Mouse (Mus musculus): ENCODE results near the gene St6galnac3.

- TF ChIP-seq CTCF (conservative IDR thresholded peaks at IDR 0.05 in 1 of 2, IDR thresholded peaks at IDR 0.05 in 1 of 2; ENCODE audit: low read depth in 2 of 2, low read length in 2 of 2): no peak
- no peak for TF ChIP-seq HCFC1 (IDR thresholded peaks at IDR 0.05; ENCODE audit: low read depth, low read length)
- no peak for TF ChIP-seq EP300 (IDR thresholded peaks at IDR 0.05; ENCODE audit: low read length)
- TF ChIP-seq SMC3 (IDR thresholded peaks at IDR 0.05; ENCODE audit: low read depth, low read length): no peak
These were observed 3.6 kb upstream of the St6galnac3 start for GRCm38 (mm10) chr3:153728577-153728976.

All from CH12.LX (cell line).